Comparison of ENCODE assay signal across 8 mouse cellular contexts in the genomic region with DNA sequence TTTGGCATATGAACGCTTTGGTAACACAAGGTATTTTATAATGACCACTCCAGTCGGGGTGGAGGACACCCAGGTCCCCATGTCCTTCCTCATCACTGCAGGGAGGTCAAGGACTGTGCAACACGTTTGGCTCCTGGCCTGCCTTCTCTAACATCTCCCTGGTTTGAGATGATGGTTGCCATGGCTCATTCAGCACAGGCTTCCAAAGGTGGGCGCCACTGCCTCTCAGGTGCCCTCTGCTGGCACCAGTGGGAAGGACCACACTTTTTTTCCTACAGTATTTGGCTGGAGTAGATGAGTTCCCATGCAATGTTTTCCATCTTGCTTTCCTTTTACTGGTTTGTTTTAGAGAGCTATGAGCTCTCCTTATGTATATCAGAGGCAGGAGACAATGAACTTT.
DNase-seq lines count a peak whose midpoint lies in the region; ATAC-seq lines count a peak whose summit lies in the region.

No protein-coding gene starts in this region.

- H3K4me1 ChIP-seq in midbrain, embryonic 13.5 days (replicated peaks), result no peaks in the 10 kb centered on the region

- 52% methylated on average over 4 of the region's 4 CpGs for WGBS in midbrain, embryonic 13.5 days

- peak; percentile 6 for DNase-seq in gastrocnemius, postnatal 14 days
- no peak for DNase-seq in gastrocnemius, postnatal 25 days
- peak; percentile 17 for DNase-seq in thymus, postnatal 14 days
- DNase-seq in thymus, postnatal 0 days (ENCODE audit: low spot score), result no peak
- peak; percentile 62 for DNase-seq in embryo, embryonic 11 days
- DNase-seq in layer of hippocampus, adult 8-10 months (ENCODE audit: low spot score in 2 of 2), result peak; percentile 5 to 43
- no peak for DNase-seq in spleen, adult 12 weeks (ENCODE audit: low spot score)

- no peak overlapping the region for H3K27ac ChIP-seq in midbrain, embryonic 13.5 days

- 0 out of 2 replicates have a peak, but pooled peaks have one; percentile 40 for ATAC-seq in midbrain, embryonic 13.5 days

- H3K4me3 ChIP-seq in midbrain, embryonic 13.5 days (replicated peaks), result no peak overlapping the region

- no peaks in the 10 kb centered on the region for H3K9me3 ChIP-seq in midbrain, embryonic 13.5 days

- H3K36me3 ChIP-seq in midbrain, embryonic 13.5 days, result no peaks in the 10 kb centered on the region

- no peaks in the 10 kb centered on the region for H3K27me3 ChIP-seq in midbrain, embryonic 13.5 days

- H3K4me2 ChIP-seq in midbrain, embryonic 13.5 days (replicated peaks), result no peak overlapping the region

- intact Hi-C loops in gastrocnemius, postnatal 14 days (cut with DNase I; ENCODE audit: low total_unique reads), result loop anchor here (5.0 kb wide), 1 partner anchor 198 kb away; no protein-coding TSS in a partner anchor

- H3K9ac ChIP-seq in midbrain, embryonic 13.5 days (replicated peaks), result no peak overlapping the region

Comparison
In these comparisons a context has a peak if more than half of its experiments do, and no peak if none do; other contexts are left out.
1. DNase-seq: peak in gastrocnemius, postnatal 14 days (single experiment), thymus, postnatal 14 days (single experiment), embryo, embryonic 11 days (single experiment) and layer of hippocampus, adult 8-10 months (2 of 2); none in gastrocnemius, postnatal 25 days (single experiment), thymus, postnatal 0 days (single experiment) and spleen, adult 12 weeks (single experiment).